Mouse (Mus musculus) forelimb bud, embryonic 11.5 days (tissue): ENCODE measurements at regions not wholly inside any gene's neighbourhood (a gene's known extent, or its start where the extent isn't known, plus 50 kb on each side); places are given as distances from the start of the nearest gene placed in this dataset.

Experiments used
- DNase-seq: peaks from one replicate; pipeline ENCODE4 v3.0.0-alpha.2; 2012; ENCODE audit warnings: low read depth, low spot score

DNA sequence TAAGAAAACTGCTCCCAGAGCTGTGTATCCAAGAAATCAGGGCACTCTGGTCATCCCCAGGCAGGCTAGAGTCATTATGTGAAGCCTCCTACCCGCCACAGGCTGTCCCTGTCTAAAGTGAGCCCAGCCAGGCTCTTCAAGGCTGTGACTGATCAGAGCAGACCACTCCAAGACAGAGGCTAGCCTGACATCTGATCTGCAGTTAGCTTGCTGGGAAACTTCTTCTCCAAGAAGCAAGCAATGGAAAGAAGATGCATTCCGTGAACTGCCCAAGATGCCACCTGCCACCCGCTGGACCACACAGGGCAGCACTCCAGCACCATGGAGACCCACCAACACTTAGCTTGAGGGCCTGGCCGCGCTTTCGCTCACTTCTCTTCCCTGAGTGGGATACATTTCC is 323.2 kb downstream of the Wdr11 start:
- DNase-seq: no peak

DNA sequence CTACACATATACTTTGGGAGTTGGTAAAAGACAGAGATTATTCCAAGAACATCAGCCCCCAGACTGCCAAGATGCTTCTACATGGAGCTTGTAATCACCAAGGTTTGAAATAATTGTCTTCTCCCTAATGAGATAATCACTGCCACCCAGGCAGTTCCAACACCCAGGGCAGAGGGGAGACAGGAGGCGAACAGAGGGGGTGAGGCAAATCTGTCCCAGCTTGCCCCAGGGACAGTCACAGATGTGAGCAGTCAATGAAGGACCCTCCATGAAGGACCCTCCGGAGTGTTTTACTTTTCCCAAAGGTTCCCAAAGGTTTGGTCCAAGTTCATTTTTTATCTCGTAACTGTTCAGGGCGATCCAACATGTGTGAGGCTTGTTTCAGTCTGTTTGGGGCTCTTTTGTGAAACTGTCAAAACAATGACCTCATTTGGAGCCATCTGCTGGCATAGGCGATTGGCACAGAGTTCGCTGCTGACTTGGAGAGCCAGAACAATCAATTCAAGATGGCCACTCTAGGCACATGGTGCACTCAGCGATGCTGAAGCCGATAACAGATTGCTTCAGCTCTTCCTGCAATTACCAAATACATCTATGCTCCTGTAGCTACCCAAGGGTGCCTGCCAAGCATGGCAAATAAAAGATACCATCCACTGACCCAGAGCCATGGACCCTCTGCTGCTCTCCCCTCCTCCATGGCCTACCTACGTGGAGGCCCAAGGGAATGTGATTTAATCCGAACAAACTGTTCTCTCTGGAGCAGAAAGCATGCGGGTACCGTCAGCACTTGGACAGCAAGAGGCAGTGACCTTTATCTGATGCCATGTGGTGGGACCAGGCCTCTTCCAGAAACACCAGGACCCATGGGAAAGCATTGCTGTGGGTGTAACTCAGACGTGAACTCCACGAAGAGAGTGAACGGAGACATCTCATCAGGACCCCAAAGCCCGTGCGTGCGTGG is 326.9 kb downstream of the Wdr11 start:
- no peak for DNase-seq

DNA sequence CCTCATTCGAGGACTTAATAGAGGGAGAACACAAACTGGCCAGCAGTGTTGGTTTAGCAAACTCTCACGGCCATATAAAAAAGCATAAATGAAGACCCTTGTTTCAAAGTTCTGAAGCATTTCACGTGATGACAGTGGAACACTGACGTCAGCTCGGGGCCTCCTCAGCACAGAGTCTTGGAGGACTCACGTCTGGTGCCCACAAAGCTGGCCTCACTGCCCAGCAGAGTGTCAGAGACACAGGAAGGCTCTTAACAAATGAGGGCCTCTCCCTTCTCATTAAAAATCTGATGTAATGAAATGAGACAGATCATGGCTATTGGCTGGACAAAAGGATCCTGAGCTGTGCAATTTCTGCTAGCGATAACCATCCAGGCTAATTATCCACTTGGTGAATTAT is 330.6 kb downstream of the Wdr11 start:
- DNase-seq: no peak

DNA sequence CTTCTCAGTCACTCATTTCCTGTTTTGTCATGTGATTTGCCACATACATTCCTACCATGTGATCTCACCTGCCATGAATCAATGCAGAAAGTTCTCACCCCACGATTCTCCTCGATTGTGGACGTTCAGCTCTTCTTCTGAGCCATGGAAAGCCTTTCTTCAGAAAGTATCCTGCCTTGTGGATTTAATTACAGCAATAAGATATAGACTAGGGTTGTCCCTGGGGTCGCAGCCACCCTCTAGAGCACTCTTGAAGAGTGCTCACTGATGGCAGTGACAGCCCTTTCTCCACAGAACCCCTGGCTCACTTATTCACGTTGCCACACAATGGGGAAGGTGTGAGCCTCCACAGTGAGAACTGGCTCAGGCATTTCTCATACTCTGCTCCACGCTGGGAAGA is 345.1 kb downstream of the Wdr11 start:
- no peak for DNase-seq

DNA sequence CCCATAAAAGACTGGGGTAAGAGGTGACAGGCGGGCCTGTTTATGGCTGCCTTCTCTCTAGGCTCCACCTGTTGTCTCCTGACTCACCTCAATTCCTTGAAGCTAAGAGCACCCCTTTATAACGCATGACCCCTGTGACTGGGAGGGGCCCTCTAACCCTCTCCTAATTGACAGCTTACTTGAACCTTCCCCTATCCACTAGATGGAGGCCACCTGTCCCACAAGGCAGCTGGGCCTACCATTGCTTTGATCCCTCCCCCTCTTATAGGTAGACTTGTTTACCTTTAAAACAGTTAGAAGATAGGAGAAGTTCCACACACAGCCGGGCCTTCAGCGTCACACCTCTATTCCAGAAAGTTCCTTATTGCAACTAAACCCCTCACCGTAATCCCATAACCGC is 346.1 kb downstream of the Wdr11 start:
- DNase-seq: no peak

DNA sequence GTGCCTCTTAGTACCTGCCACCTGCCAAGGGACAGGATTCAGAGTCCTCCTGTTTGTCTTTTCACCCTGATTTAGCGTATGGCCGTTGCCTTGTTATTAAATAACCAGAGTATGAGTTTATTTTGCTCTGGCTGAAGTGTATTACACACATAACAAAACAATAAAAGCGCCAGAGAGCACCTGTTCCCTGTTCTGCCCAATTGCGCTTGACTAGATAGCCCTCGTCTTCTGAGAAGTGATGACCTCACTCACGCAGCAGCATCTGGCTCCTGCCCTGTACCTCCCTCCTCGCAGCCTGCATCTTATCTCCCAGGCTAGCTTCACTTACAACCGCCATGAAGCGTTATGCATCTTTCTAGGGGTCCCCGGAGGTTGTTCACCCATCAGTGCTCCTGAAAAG is 346.5 kb downstream of the Wdr11 start:
- DNase-seq: no peak

DNA sequence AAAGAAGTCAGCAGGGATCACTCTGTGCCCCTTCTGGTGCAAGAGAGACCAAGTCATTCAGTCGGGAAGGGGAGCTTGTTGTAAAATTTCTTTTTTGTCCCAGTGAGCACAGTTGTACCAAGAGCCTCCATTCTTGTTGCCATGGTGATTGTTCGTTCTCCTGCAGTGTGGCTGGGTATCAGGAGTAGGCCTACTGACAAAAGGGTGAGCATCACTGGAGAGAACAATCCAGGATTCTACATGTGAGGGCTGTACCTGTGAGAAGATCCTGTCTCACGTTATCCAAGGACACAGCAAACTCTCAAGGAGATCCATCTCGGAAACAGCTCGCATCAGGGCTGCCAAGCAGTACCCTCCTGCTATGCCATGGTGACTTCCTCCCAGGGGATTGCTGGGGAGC is 347.6 kb downstream of the Wdr11 start:
- DNase-seq: no peak

DNA sequence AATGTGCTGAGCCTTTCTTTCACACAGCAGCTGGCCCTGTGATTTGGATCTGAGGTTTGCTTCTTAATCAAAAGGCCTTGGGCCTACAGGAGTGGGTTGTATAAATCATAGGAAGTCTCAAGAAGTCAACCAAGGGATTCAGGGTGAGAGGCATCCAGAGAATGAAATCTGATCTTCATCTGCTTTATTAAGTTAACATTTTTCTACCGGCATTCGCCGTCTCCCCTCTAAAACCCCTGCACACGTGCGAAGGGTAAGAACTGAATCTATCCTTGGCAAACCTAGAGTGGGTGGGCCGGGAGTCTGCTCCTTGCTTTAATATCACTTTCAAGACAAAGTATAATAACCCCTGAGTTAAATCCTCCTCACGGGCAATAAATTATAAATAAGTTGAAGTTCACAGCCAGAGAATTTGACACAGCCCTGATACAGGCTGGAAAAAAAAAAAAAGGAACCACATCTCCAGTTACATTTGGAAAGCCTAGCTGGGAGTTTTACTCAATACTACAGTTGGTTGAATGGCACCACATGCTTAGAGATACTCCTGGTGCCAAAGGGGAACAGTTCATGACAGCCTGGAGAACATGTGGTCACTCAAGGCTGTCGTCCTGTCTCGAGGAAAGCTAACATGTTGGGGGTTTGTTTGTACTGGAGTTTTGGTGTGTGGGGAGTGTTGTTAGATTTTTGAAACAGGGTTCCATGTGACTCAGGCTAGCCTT is 349.8 kb downstream of the Wdr11 start:
- DNase-seq: peak; percentile 58

DNA sequence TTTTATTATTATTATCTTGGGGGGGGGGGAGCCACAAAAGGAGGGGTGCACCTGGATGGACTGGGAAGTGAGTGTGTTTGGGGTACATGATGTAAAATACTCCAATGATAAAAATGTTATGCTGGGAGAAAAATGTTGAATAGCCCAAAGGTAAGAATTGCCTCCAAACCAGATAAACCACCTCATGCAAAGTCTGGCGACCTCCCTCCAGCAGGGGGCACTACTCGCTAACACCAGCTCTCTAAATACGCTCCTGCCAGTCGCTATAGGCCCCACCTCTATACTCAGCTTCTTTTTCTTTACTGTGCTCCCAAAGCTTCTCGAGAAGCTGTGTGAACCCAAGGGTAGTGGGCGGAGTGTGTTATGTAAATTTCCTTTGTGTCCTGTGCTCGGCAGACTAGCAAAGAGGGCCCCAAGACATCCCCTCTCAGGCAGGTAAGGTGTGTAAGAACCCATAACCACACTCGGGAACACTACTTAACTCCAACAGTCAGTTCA is 357.0 kb downstream of the Wdr11 start:
- no peak for DNase-seq

DNA sequence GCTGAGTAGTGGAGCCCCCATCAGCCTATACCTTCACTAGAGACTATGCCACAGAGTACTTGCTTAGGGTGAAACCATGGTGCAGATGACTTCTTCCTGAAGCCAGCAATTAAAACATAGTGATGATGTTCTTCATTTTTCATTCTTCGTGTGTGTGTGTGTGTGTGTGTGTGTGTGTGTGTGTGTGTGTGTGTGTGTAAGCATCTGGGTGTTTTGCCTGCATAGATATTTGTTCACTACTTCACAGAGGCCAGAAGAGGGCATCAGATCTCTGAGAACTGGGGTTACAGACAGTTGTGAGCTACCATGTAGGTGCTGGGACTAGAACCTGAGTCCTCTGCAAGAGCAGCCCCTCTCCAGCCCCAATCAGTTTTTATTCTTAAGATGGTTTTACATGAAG is 358.8 kb downstream of the Wdr11 start:
- no peak for DNase-seq

DNA sequence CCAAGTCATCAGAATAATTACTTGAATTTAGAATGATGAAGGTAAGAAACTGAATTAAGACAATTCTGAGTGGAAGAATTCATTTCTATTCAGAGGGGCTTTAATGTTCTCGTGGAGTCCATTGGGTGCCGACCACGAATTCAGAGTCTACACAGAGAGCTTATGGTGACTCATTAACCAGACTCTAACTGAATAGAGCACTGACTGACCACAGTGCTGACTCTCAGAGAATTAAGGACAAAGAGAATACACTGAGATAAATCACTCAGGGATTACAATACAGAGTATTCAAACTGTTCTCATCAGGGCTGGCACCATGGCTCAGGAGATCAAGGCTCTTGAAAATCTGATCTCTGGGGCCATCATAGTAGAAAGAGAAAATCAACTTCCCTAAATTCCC is 366.7 kb downstream of the Wdr11 start:
- DNase-seq: no peak

DNA sequence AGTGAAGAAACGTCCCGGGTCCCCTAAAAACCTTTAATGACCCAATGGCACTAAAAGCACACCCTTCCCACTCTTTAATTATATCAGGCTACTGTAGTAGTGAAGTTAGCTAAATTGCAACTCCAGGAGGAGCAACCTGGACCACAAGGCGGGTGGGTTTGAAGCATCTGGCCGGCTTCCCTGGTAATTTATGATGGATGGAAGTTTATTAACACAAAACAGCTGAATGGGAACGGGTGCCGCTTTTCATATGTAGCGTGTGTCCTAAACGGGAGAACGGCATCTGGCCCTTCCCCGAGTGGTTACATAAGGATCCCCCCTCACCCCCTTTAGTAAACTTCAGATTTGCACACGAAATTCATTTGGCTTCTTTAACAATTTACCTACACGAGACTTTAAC is 370.9 kb downstream of the Wdr11 start:
- peak; percentile 76 for DNase-seq

DNA sequence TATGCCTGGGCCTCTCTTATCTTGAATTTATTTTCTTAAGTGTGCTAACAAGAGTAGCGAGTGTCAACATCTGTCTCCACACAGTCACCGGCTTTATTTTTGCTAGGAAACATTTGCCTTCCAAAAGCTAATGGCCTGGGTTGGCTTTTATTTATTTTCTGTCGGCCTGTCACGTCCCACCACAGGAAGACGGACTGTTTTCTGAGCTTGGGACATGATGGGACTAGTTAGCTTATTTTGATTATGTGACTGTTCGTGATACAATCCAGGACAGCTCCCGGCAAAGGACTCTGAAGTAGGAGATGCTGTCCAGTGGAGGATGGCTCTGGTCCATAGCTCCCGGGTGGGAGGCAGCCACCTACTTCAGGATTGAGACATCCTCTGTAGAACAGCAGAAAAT is 372.5 kb downstream of the Wdr11 start:
- DNase-seq: peak; percentile 24

DNA sequence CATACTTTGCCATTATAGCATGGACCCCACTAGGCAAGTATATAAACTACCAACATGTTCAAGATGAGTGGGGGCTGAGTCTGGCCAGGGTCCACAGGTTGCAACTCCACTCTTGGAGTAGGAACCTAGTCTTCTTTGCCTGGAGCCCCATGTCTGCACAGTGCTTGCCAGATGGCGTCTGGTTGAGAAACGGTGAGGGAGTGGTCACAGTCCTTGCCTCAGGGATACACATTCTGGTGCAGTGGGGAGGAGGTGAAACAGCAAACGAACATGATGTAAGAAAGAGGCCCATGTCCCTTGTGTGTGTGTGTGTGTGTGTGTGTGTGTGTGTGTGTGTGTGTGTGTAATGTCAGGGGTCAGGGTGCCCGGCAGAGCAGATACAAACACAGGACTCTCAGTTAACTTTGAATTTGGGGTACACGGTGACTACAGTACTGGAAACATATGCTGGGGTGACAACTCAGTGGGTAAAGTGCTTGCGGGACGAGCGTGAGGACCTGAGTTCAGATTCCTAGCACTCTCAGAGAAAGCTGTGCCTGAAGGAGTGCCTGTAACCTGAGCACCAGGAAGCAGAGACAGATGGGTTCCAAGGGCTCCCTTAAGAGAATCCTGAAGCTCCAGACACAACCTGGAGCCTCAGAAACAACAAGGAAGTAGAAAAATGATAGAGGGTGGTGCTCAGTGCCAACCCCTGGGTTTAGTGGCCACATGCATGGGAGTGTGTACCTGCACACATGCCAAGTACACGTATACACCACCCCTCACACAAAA is 373.8 kb downstream of the Wdr11 start:
- peak; percentile 28 for DNase-seq

DNA sequence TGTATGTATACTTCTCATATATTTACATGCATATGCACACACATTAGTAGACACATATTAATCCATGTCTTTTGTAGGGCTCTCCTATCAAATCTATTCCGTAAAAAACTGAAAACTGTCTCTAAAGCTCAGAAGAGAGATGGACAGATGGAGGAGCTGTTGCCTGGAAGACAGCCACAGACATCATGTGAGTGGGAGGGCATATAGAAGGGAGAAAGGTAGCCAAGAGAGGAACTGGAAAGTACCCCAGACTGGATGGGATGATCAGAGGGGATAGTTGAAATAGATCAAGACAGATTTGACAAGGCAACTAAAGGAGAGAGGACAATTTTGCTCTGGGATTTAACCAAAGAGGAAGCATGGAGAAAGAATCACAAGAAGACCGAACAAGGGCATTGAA is 375.1 kb downstream of the Wdr11 start:
- DNase-seq: no peak

DNA sequence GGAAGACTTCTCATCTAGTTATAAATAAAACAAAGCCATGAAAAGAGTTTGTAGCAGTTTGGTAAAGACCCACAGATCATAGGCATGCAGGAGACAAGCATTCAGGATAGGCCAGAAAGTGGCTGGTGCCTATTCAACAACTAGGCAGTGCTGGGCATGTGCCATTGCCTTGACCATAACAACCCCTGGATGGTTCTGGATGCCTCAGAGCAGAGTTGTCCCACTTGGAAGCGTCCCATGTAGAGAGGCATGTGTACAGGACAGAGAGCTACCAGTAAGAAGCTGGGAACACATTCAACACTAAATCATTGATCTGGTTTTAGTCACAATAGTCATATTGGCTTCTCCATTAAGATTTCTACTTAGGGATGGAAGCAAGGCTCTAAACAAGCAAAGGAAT is 378.5 kb downstream of the Wdr11 start:
- DNase-seq: no peak

DNA sequence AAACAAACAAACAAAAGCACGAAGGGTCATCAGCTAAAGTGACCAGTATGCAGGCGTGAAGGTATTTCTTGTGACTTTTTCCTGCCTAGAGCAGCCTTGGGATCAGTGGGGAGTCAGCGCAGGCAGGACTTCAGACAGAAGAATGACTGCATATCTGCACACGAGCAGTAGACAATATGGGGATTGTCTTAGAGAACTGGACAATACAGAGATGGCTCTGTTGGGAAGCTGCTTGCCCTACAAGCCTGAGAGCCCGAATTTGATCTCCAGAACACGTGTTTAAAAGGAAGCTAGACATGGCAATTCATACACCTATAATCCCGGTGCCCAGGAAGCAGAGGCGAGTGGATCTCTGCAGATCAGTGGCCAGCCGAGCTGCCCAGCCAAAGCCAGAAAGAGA is 382.5 kb downstream of the Wdr11 start:
- DNase-seq: no peak

DNA sequence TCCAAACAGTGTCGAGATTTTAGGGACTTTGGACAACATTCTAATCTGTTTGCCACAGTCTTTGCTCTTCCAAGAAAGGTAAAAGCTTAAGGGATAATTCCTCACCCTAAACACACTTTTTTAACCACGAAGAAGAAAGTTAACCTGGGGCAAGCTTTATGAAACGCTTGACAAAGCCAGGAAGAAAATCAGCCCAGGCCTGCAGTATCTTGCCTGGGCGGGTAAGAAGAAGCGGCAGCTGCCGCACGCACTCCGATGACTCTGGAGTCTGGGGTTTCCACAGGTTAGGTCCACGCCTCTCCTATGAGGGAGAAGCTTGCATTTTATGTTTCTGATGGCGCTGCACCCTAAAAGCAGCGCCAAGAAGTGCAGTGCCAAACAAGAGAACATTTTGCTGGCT is 383.2 kb downstream of the Wdr11 start:
- no peak for DNase-seq

DNA sequence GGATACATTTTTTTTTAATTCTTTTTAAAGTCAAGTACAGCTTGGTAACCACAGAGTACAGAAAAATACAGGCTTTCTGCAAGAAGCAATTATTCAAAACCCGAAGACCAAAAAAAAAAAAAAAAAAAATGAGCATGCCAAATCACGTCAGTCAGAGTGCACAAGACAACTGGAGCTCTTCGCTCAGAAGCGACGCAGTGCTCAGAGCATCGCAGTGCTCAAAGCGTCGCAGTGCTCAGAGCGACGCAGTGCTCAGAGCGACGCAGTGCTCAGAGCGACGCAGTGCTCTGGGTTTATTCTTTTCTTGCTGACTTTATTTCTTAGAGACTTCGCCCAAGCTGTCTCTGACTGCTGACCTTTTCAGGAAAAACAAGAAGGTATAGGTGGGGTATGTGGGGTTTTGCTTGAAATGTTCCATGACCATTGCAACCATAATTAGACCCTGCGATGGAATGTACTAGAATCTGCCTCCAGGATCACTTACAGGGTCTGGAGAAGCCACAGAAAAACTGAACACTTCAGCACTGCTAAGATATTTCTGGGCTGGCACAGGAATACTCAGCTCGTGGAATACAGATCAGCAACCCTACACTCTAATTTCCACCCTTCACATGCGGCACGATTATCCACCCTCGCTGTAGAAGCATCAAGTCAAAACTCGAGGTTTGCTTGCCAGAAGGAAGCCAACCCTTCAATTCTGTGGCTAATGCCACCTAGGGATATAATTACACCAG is 384.3 kb downstream of the Wdr11 start:
- DNase-seq: no peak

DNA sequence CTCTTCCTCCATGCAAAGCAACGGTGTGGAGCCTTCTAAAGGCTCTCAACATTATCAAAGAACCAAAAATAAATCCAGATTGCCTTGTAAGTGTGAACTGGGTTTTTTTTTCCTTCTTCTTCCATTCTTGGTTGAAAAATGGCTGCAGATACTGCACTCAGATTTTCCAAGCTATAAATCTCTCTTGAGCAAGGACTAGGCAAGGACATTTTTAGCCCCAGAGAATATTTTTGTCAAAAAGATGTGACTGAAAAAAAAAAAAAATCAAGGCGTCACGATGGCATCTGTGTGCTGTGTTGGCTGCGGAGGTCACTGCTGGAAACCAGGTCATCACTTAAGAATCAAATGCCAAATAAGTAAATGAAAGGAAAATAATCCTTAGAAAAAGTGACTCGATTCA is 386.9 kb downstream of the Wdr11 start:
- DNase-seq: no peak

DNA sequence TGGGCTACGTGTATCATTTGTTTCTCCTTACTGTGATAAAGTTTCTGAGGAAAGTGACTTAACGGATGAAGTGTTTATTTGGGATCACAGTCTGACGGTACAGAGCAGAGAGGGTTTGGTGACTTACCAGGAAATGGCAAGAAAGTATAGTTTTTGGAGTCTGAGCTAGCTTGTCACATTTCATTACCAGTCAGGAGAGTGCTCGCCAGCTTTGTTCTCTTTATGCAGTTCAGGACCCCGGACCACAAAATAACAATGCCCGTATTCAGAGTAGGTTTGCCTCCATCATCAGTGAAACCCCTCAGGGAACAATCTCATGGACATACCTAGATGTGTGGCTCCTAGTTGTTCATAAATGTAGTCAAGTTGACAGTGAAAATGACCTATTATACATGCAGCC is 387.7 kb downstream of the Wdr11 start:
- DNase-seq: peak; percentile 10
